Mouse (Mus musculus) kidney, postnatal 0 days (tissue): Measurements from ENCODE around the gene Ppp1r14b. TPM values are rescaled to one million over a fixed set of nuclear protein-coding genes. Genes with fewer than 3 reads are reported as not detected.
A peak's percentile ranks its signal among the peaks of the same experiment; 100 is the strongest.

Experiments used
- ATAC-seq: fragments of 200-750 bp; cut with Nextera tagmentation; replicated peaks from 2 replicates; pipeline ENCODE4 v1.8.0; 2017; ENCODE audit warnings: low read depth, moderate number of reproducible peaks, moderate TSS enrichment, moderate library complexity; ENCODE audit not compliant: low FRiP score
- DNase-seq: peaks from one replicate; pipeline ENCODE4 v3.0.0-alpha.2; 2016; ENCODE audit warnings: low spot score
- H3K27ac ChIP-seq: fragments of 300-500 bp; sonication (generic); 2 replicates; pipeline ENCODE4 v1.5.1; 2014; ENCODE audit warnings: mild to moderate bottlenecking
- H3K27me3 ChIP-seq: fragments of 300-500 bp; sonication (generic); 2 replicates; pipeline ENCODE4 v1.6.1; 2014; ENCODE audit warnings: low read length, mixed read lengths; ENCODE audit not compliant: insufficient read depth
- H3K36me3 ChIP-seq: fragments of 300-500 bp; sonication (generic); 2 replicates; pipeline ENCODE4 v1.6.1; 2014; ENCODE audit warnings: low read length, mixed read lengths; ENCODE audit not compliant: insufficient read depth
- H3K4me1 ChIP-seq: fragments of 300-500 bp; sonication (generic); replicated peaks from 2 replicates; pipeline ENCODE4 v1.6.1; 2014; ENCODE audit warnings: antibody characterized with exemption, low read length, mixed read lengths; ENCODE audit not compliant: insufficient read depth
- H3K4me2 ChIP-seq: fragments of 300-500 bp; sonication (generic); 2 replicates; pipeline ENCODE4 v1.6.1; 2014; ENCODE audit warnings: mild to moderate bottlenecking, low read length, moderate library complexity, mixed read lengths
- H3K4me3 ChIP-seq: fragments of 300-500 bp; sonication (generic); replicated peaks from 2 replicates; pipeline ENCODE4 v1.5.1; 2014; ENCODE audit warnings: low read depth, low read length
- H3K9ac ChIP-seq: fragments of 300-500 bp; sonication (generic); 2 replicates; pipeline ENCODE4 v1.6.1; 2014; ENCODE audit warnings: low read depth, low read length
- H3K9me3 ChIP-seq: fragments of 300-500 bp; sonication (generic); replicated peaks from 2 replicates; pipeline ENCODE4 v1.6.1; 2016; ENCODE audit warnings: low read length, inconsistent platforms, mixed read lengths
- CTCF ChIP-seq: IDR thresholded peaks from 2 replicates; pipeline ENCODE4 v1.5.1; 2016; ENCODE audit warnings: antibody characterized with exemption, low read depth, mild to moderate bottlenecking, moderate library complexity
- WGBS: fragments of 180-500 bp; shearing (Covaris S2); extraction: QIAGEN DNeasy Blood & Tissue Kit; methylation state at CpG from one replicate; pipeline ENCODE4 v1.1.7; 2014; 5-methylcytosine and 5-hydroxymethylcytosine counted together
- polyA plus RNA-seq: library from polyadenylated mRNA; unstranded; fragments of >200 nt; fragmentation: Nextera tagmentation; extraction: Ambion mirVana; gene quantifications from 2 replicates; pipeline ENCODE4 v1.2.1, GENCODE M21; 2015

The Ppp1r14b gene
- polyA plus RNA-seq, 1 experiment from 2014 or later = 174 TPM

GRCm38 (mm10) chr19:6979001-6979479 is 4.3 kb downstream of the Ppp1r14b start:
- Histone ChIP-seq H3K9me3 (no peaks in the 10 kb centered on the region), H3K9ac (peak overlapping the region; percentile 63), H3K4me2 (peak overlapping the region; percentile 70), H3K27me3 (no peaks in the 10 kb centered on the region), H3K27ac (peak overlapping the region; percentile 75; the same call in 1 of the 2 replicates), H3K4me3 (peak overlapping the region; percentile 46), H3K4me1 (peaks cover 22% of the 10 kb centered on the region), H3K36me3 (peaks cover 27% of the 10 kb centered on the region; the same call in 1 of the 2 replicates)
- WGBS = 6% methylated on average over 11 of the region's 11 CpGs
- DNase-seq (peak; percentile 24), ATAC-seq (no peak)
- TF ChIP-seq CTCF = no peak

- Histone ChIP-seq H3K4me1 (peaks cover 22% of the 10 kb centered on the region), H3K4me2 (peak overlapping the region; percentile 70), H3K4me3 (peak overlapping the region; percentile 46), H3K9ac (peak overlapping the region; percentile 63), H3K27me3 (no peaks in the 10 kb centered on the region), H3K27ac (peak overlapping the region; percentile 83), H3K36me3 (peaks cover 28% of the 10 kb centered on the region; the same call in 1 of the 2 replicates), H3K9me3 (no peaks in the 10 kb centered on the region)
- under 1% methylated on average over 56 of the region's 59 CpGs for WGBS
- TF ChIP-seq CTCF = peak; percentile 79
- DNase-seq = peak; percentile 99
- ATAC-seq = peak; percentile 90
Measured at GRCm38 (mm10) chr19:6979486-6980380, 5.0 kb downstream of the Ppp1r14b start.

GRCm38 (mm10) chr19:6980381-6981093 is 5.8 kb downstream of the Ppp1r14b start, which contains the start of gene Fkbp2:
Gene Fkbp2, minus strand, starts transcription at chr19:6980501.
- Histone ChIP-seq H3K9ac (peak within 1 kb of the TSS; percentile 63), H3K4me3 (peak within 1 kb of the TSS; percentile 46), H3K4me2 (peak within 1 kb of the TSS; percentile 70), H3K27me3 (no peaks in the 10 kb centered on the region), H3K9me3 (no peaks in the 10 kb centered on the region), H3K4me1 (peaks cover 22% of the 10 kb centered on the region), H3K27ac (peak within 1 kb of the TSS; percentile 83), H3K36me3 (peaks cover 32% of the 10 kb centered on the region; the same call in 1 of the 2 replicates)
- under 1% methylated on average over 38 of the region's 38 CpGs for WGBS
- ATAC-seq (peak; percentile 88), DNase-seq (peak; percentile 99)
- no peak for TF ChIP-seq CTCF

GRCm38 (mm10) chr19:6981465-6981864 is 6.7 kb downstream of the Ppp1r14b start:
- no peak for TF ChIP-seq CTCF
- no peak overlapping the region for H3K4me3 ChIP-seq
- peak overlapping the region; percentile 67; the same call in 1 of the 2 replicates for H3K4me2 ChIP-seq

GRCm38 (mm10) chr19:6983621-6984020 is 8.9 kb downstream of the Ppp1r14b start:
- Histone ChIP-seq H3K4me2 (no peak overlapping the region), H3K9ac (no peak overlapping the region), H3K27ac (no peak overlapping the region), H3K4me1 (peaks cover 18% of the 10 kb centered on the region), H3K36me3 (peaks cover 18% of the 10 kb centered on the region; the same call in 1 of the 2 replicates), H3K27me3 (no peaks in the 10 kb centered on the region), H3K9me3 (no peaks in the 10 kb centered on the region), H3K4me3 (no peak overlapping the region)
- DNase-seq = no peak
- WGBS = 93% methylated on average over 5 of the region's 5 CpGs
- ATAC-seq = no peak
- TF ChIP-seq CTCF = no peak

More at GRCm38 (mm10) chr19:6981465-6981864, 6.7 kb downstream of the Ppp1r14b start:
- no peak for ATAC-seq
- Histone ChIP-seq H3K36me3 (peaks cover 32% of the 10 kb centered on the region; the same call in 1 of the 2 replicates), H3K27ac (no peak overlapping the region), H3K4me1 (peaks cover 20% of the 10 kb centered on the region), H3K9me3 (no peaks in the 10 kb centered on the region), H3K9ac (no peak overlapping the region), H3K27me3 (no peaks in the 10 kb centered on the region)
- 92% methylated on average over 4 of the region's 4 CpGs for WGBS
- DNase-seq = no peak

GRCm38 (mm10) chr19:6985300-6985699 is 10.5 kb downstream of the Ppp1r14b start:
- 90% methylated on average over 19 of the region's 19 CpGs for WGBS
- ATAC-seq (no peak), DNase-seq (no peak)

More at GRCm38 (mm10) chr19:6985300-6985699, 10.5 kb downstream of the Ppp1r14b start:
- Histone ChIP-seq H3K4me1 (peaks cover 12% of the 10 kb centered on the region), H3K27ac (no peak overlapping the region), H3K27me3 (no peaks in the 10 kb centered on the region), H3K36me3 (peaks cover 18% of the 10 kb centered on the region; the same call in 1 of the 2 replicates), H3K4me2 (no peak overlapping the region), H3K4me3 (no peak overlapping the region), H3K9me3 (no peaks in the 10 kb centered on the region), H3K9ac (no peak overlapping the region)
- TF ChIP-seq CTCF = no peak
